Mouse (Mus musculus) neural tube, embryonic 14.5 days (tissue): Measurements from ENCODE around the gene Kif28. TPM values are rescaled to one million over a fixed set of nuclear protein-coding genes. Genes with fewer than 3 reads are reported as not detected.

ENCODE experiments used
- ATAC-seq: fragments of 200-750 bp; cut with Nextera tagmentation; 2 replicates; pipeline ENCODE4 v1.8.0; 2017; ENCODE audit warnings: low read depth, mild to moderate bottlenecking, moderate TSS enrichment, moderate library complexity
- H3K27ac ChIP-seq: fragments of 300-500 bp; sonication (generic); 2 replicates; pipeline ENCODE4 v1.5.1; 2014; ENCODE audit warnings: low read depth, mild to moderate bottlenecking, control low read depth, low read length, moderate library complexity, mixed read lengths
- H3K27me3 ChIP-seq: fragments of 300-500 bp; sonication (generic); 2 replicates; pipeline ENCODE4 v1.6.1; 2014; ENCODE audit warnings: low read length; ENCODE audit not compliant: control insufficient read depth, insufficient read depth
- H3K36me3 ChIP-seq: fragments of 300-500 bp; sonication (generic); 2 replicates; pipeline ENCODE4 v1.6.1; 2014; ENCODE audit warnings: low read length, mixed read lengths; ENCODE audit not compliant: control insufficient read depth, insufficient read depth
- H3K4me1 ChIP-seq: fragments of 300-500 bp; sonication (generic); 2 replicates; pipeline ENCODE4 v1.6.1; 2014; ENCODE audit warnings: low read length; ENCODE audit not compliant: control insufficient read depth, insufficient read depth
- H3K4me2 ChIP-seq: fragments of 300-500 bp; sonication (generic); 2 replicates; pipeline ENCODE4 v1.6.1; 2014; ENCODE audit warnings: mild to moderate bottlenecking, low read depth, low read length, control low read depth
- H3K4me3 ChIP-seq: fragments of 300-500 bp; sonication (generic); 2 replicates; pipeline ENCODE4 v1.5.1; 2014; ENCODE audit warnings: low read depth, low read length, control low read depth, mixed read lengths
- H3K9ac ChIP-seq: fragments of 300-500 bp; sonication (generic); replicated peaks from 2 replicates; pipeline ENCODE4 v1.6.1; 2014; ENCODE audit warnings: low read depth, mild to moderate bottlenecking, control low read depth, low read length, mixed read lengths
- H3K9me3 ChIP-seq: fragments of 300-500 bp; sonication (generic); 2 replicates; pipeline ENCODE4 v1.6.1; 2016; ENCODE audit warnings: low read length; ENCODE audit not compliant: control insufficient read depth
- WGBS: fragments of 180-500 bp; shearing (Covaris S2); extraction: QIAGEN DNeasy Blood & Tissue Kit; methylation state at CpG from one replicate; pipeline ENCODE4 v1.1.7; 2014; 5-methylcytosine and 5-hydroxymethylcytosine counted together
- polyA plus RNA-seq: library from polyadenylated mRNA; unstranded; fragments of >200 nt; fragmentation: Nextera tagmentation; extraction: Ambion mirVana; gene quantifications from 2 replicates; pipeline ENCODE4 v1.2.1, GENCODE M21; 2014

The Kif28 gene
- polyA plus RNA-seq: not detected in 2 replicates

DNA sequence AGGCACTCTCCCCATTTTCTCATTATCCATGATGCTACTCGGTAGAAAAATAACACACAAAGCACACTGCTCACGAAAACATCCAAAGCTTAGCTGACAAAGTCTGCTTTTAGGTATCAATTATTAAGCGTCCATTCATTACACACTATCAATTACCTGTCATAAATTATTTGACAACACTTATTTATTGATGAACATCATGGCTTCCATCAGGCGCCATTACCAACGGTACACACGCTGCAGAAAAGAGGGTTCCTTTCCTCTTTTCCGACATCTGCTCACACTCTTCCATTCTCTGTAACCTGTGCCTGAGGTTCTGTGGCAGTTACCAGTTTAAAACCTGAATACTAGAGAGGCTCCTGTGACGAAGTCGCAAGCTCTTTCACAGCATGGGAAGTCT, at the start of gene Kif28:
Gene Kif28 (minus strand): TSS at position 101 of the 400 bp plus-strand sequence.
- peaks cover 18% of the 10 kb centered on the region; the same call in 1 of the 2 replicates for H3K36me3 ChIP-seq
- WGBS: 89% methylated on average over 9 of the region's 9 CpGs
- H3K27me3 ChIP-seq: no peaks in the 10 kb centered on the region
- no peaks in the 10 kb centered on the region for H3K9me3 ChIP-seq
- no peaks in the 10 kb centered on the region for H3K4me1 ChIP-seq
- no peak within 1 kb of the TSS for H3K9ac ChIP-seq
- no peak within 1 kb of the TSS for H3K27ac ChIP-seq
- no peak within 1 kb of the TSS for H3K4me2 ChIP-seq
- no peak for ATAC-seq
- H3K4me3 ChIP-seq: no peak within 1 kb of the TSS

DNA sequence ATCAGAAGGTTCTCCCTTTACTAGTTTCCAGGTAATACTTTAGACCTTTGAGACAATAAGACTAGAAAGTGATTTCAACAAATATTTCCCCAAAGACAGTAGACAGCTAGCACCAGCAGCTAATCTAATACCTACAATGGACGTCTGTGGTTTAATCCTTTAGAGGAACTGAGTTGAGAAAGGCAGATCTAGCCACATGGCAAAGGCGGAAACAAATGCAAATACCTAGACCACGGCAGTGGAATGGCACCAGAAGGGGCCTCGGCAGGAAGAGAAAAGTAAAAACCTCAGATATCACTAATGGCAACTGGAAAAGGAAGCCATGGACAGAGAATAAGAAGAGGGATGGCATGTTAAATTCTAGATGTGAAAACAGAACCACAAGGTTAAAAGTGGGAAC, 42.2 kb upstream of the Kif28 start:
- Histone ChIP-seq H3K9me3 (no peaks in the 10 kb centered on the region), H3K36me3 (peaks cover 34% of the 10 kb centered on the region), H3K4me1 (no peaks in the 10 kb centered on the region), H3K9ac (no peak overlapping the region), H3K27me3 (no peaks in the 10 kb centered on the region), H3K4me3 (no peak overlapping the region), H3K4me2 (no peak overlapping the region), H3K27ac (no peak overlapping the region)
- 88% methylated on average over 4 of the region's 4 CpGs for WGBS
- ATAC-seq: no peak

DNA sequence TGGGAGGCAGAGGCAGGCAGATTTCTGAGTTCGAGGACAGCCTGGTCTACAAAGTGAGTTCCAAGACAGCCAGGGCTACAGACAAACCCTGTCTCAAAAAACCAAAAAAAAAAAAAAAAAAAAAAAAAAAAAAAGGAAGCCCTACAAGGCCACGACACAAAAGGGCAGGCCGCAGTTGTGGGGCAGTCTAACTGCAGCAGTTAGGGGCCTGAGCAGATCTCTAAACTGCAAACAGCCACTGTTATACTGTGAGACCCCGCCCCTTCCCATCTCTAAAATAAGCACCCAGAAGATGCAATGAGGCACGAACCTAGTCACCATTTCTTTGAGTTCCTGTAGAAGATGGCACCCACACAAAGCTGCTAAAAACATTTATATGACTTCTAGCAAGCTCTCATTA, 40.4 kb upstream of the Kif28 start:
- Histone ChIP-seq H3K4me2 (no peak overlapping the region), H3K36me3 (peaks cover 40% of the 10 kb centered on the region), H3K4me1 (no peaks in the 10 kb centered on the region), H3K9ac (no peak overlapping the region), H3K27ac (no peak overlapping the region), H3K27me3 (no peaks in the 10 kb centered on the region), H3K4me3 (no peak overlapping the region), H3K9me3 (no peaks in the 10 kb centered on the region)
- ATAC-seq: no peak
- WGBS: 95% methylated on average over 5 of the region's 5 CpGs

DNA sequence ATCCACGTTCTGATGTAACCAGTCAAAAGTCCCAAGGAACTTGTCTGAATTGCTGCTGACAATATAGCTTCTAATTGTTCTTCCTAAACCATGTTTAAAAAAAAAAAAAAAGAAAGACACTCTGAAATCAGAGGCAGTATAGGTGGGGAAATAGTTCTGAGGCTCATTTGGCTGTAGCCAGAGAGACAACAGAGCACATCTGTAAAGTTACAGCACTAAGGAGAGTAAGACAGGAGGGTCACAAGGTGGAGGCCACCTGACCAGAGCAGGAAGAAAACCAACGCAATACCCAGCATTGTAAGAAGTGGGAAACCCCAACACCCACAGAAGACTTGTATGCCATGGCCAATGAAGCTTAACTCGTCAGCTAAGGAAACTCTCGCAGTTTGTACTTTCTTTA, 39.0 kb upstream of the Kif28 start:
- H3K27me3 ChIP-seq: no peaks in the 10 kb centered on the region
- H3K9me3 ChIP-seq: no peaks in the 10 kb centered on the region
- no peak overlapping the region for H3K9ac ChIP-seq
- no peaks in the 10 kb centered on the region for H3K4me1 ChIP-seq
- H3K27ac ChIP-seq: no peak overlapping the region
- no peak overlapping the region for H3K4me2 ChIP-seq
- H3K4me3 ChIP-seq: no peak overlapping the region
- WGBS: 87% methylated on average over 4 of the region's 4 CpGs
- H3K36me3 ChIP-seq: peaks cover 51% of the 10 kb centered on the region
- no peak for ATAC-seq

DNA sequence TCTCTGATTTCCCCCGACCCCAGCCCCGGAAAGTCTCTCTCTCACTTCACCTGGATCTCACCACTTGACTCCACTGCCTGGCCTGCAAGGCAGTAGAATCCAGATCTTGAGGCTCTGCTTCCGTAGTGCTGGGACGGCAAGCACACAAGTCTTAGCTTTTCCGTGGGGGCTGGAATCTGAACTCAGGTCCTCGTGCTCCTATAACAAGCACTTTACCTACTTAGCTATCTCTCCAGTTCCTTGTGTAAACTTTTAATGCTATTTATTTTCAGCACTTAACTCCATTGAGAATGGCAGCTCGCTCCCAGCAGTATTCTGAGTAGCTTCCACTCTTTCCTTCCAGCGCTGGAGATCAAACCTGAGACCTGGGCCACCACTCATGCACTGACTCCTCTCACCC, 31.8 kb upstream of the Kif28 start:
- H3K27me3 ChIP-seq: no peaks in the 10 kb centered on the region
- H3K9ac ChIP-seq: no peak overlapping the region
- H3K36me3 ChIP-seq: peaks cover 65% of the 10 kb centered on the region
- H3K4me3 ChIP-seq: no peak overlapping the region
- no peaks in the 10 kb centered on the region for H3K9me3 ChIP-seq
- H3K4me1 ChIP-seq: no peaks in the 10 kb centered on the region
- ATAC-seq: no peak
- no peak overlapping the region for H3K4me2 ChIP-seq
- 95% methylated on average over 8 of the region's 8 CpGs for WGBS
- no peak overlapping the region for H3K27ac ChIP-seq

DNA sequence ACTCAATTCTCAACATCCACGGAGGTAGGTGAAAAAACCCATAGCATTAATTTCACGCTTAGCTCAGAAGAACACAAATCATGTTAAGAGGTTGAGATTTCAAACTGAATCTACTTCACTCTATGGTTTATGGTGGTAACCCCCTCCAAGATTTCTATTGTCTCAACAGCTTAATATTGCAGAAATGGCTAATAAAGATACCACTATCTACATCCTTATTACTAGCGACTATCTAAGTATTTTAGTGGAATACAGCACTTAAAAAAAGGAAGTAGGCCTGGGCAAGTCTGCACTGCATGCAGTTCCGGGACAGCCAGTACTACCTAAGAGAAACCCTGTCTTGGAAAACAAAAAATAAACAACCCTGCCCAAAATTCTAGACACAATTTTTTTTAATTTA, 15.5 kb upstream of the Kif28 start:
- no peaks in the 10 kb centered on the region for H3K9me3 ChIP-seq
- H3K4me2 ChIP-seq: no peak overlapping the region
- peaks cover 61% of the 10 kb centered on the region for H3K36me3 ChIP-seq
- 84% methylated on average over 4 of the region's 4 CpGs for WGBS
- H3K27me3 ChIP-seq: no peaks in the 10 kb centered on the region
- H3K27ac ChIP-seq: no peak overlapping the region
- H3K4me1 ChIP-seq: no peaks in the 10 kb centered on the region
- H3K9ac ChIP-seq: no peak overlapping the region
- ATAC-seq: no peak
- H3K4me3 ChIP-seq: no peak overlapping the region

DNA sequence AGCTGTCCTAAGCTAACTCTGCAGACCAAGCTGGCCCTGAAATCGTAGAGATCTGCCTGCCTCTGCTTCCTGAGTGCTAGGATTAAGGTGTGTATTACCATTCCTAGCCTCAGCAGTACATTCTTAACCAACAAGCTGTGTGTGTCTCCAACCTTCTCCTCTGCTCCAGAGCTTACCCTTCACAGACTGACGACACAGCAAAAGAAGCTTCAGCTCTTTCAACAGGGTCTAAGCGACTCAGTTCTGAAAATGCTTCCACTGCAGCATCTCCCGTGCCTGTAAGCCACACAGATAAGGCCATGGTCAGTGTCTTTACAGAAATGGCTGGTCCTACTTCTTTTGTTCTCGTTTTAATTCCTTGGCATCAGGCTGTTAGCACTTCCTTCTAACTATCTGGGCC, 15.0 kb upstream of the Kif28 start:
- Histone ChIP-seq H3K4me3 (no peak overlapping the region), H3K4me1 (no peaks in the 10 kb centered on the region), H3K27me3 (no peaks in the 10 kb centered on the region), H3K9ac (no peak overlapping the region), H3K9me3 (no peaks in the 10 kb centered on the region), H3K27ac (no peak overlapping the region), H3K4me2 (no peak overlapping the region), H3K36me3 (peaks cover 60% of the 10 kb centered on the region)
- ATAC-seq: no peak
- 95% methylated on average over 5 of the region's 5 CpGs for WGBS

DNA sequence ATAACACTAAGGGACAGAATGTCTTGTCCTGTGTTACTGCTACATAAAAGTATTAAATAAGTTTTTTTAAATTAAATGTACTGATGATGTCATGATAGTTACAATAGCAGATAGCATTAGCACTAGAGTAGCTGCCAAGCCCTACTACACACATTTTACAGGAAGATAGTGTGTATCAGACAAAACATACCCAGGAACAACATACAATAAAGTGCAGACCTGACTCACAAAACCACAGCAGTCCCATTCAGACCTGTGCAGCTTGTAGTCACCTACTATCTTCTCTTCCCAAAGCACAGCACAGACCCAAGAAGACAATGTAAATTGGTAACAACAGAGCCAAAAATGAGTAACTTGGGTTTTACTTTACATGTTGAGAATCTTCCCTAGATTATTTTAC, 11.4 kb upstream of the Kif28 start:
- no peak for ATAC-seq
- Histone ChIP-seq H3K27ac (no peak overlapping the region), H3K4me2 (no peak overlapping the region), H3K27me3 (no peaks in the 10 kb centered on the region), H3K36me3 (peaks cover 62% of the 10 kb centered on the region), H3K9ac (no peak overlapping the region), H3K4me3 (no peak overlapping the region), H3K4me1 (no peaks in the 10 kb centered on the region), H3K9me3 (no peaks in the 10 kb centered on the region)

DNA sequence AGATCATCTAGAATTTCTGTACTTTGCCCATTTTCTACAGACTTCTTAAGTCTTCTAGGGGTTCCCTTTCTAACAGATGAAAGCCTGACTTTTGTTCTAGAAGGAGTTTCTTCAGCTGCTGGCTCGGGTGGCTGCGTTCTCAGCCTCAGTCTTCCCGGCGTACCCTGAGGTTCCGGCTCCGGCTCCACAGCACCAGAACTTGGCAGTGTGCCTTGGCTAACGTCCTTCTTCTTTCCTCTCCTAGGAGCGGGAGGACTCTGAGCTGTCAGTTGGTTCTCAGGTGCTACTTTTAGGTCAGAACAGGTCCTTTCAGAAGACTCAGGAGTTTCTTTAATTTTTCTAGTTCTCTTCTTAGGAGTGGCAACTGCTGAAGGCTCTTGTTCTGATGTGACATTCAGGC, 7.9 kb upstream of the Kif28 start:
- Histone ChIP-seq H3K4me3 (no peak overlapping the region), H3K4me2 (no peak overlapping the region), H3K27me3 (no peaks in the 10 kb centered on the region), H3K27ac (no peak overlapping the region), H3K4me1 (no peaks in the 10 kb centered on the region), H3K9me3 (no peaks in the 10 kb centered on the region), H3K36me3 (peaks cover 40% of the 10 kb centered on the region), H3K9ac (no peak overlapping the region)
- 96% methylated on average over 8 of the region's 8 CpGs for WGBS
- ATAC-seq: no peak

DNA sequence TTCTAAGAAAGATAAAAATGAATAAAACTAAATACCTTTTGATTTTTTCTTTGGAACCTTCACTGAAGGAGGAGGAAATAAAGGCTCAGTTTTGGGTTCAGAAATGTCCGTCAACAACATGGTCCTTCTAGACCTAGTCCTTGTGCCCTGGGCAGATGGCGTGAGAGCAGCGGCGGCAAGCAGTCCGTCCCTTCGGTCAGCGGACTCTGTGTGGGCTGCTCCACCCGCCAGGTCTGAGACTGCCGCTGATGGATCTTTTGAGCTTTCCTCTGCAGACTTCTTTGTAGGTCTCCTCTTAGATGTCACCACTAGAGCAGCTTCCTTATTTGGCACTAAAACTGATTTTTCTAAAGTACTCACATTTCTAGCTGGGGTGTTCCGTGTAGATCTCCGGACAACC, 7.2 kb upstream of the Kif28 start:
- H3K27ac ChIP-seq: no peak overlapping the region
- 97% methylated on average over 11 of the region's 11 CpGs for WGBS
- H3K27me3 ChIP-seq: no peaks in the 10 kb centered on the region
- ATAC-seq: no peak
- H3K9me3 ChIP-seq: no peaks in the 10 kb centered on the region
- no peak overlapping the region for H3K4me2 ChIP-seq
- H3K9ac ChIP-seq: no peak overlapping the region
- H3K36me3 ChIP-seq: peaks cover 40% of the 10 kb centered on the region
- no peaks in the 10 kb centered on the region for H3K4me1 ChIP-seq
- no peak overlapping the region for H3K4me3 ChIP-seq
